In genomic region chr2:181483562-181484318, GRCm38 (mm10) we compare ENCODE assay signal across 8 mouse cellular contexts. TPM values are rescaled to one million over a fixed set of nuclear protein-coding genes. Genes with fewer than 3 reads are reported as not detected.
DNase-seq lines count a peak whose midpoint lies in the region; ATAC-seq and TF ChIP-seq lines count a peak whose summit lies in the region.

No protein-coding gene starts in this region.

- no peak for DNase-seq in testis, postnatal 14 days (ENCODE audit: low spot score)
- DNase-seq in cerebellum, adult 18-20 months: peak; percentile 42 to 63
- DNase-seq in limb, embryonic 10.5 days (ENCODE audit: low spot score): no peak
- peak; percentile 74 for DNase-seq in naive thymus-derived CD4-positive, alpha-beta T cell, adult 2 months (ENCODE audit: low read depth)
- no peak for DNase-seq in left cerebral cortex, adult 11 months (ENCODE audit: low spot score)

- H3K4me2 ChIP-seq in heart, embryonic 15.5 days: peak overlapping the region; percentile 58
- H3K4me2 ChIP-seq in forebrain, embryonic 15.5 days (replicated peaks): no peak overlapping the region

- H3K9me3 ChIP-seq in heart, embryonic 15.5 days (replicated peaks): no peaks in the 10 kb centered on the region
- no peaks in the 10 kb centered on the region for H3K9me3 ChIP-seq in limb, embryonic 10.5 days (replicated peaks)
- H3K9me3 ChIP-seq in forebrain, embryonic 15.5 days: no peaks in the 10 kb centered on the region

- TF ChIP-seq POLR2A in testis, adult 2 months (IDR thresholded peaks at IDR 0.05; ENCODE audit: control insufficient read depth, low read depth, low read length): no peak

- 0 out of 2 replicates have a peak overlapping the region, but pooled peaks have one; percentile 32 for H3K27ac ChIP-seq in testis, adult 2 months (ENCODE audit: control insufficient read depth, insufficient read depth, low read depth, low read length)
- peak overlapping the region; percentile 61 for H3K27ac ChIP-seq in heart, embryonic 15.5 days
- H3K27ac ChIP-seq in limb, embryonic 10.5 days: peak overlapping the region; percentile 68; the same call in 1 of the 2 replicates
- no peak overlapping the region for H3K27ac ChIP-seq in forebrain, embryonic 15.5 days (replicated peaks)

- H3K9ac ChIP-seq in heart, embryonic 15.5 days: 0 out of 2 replicates have a peak overlapping the region, but pooled peaks have one; percentile 25
- no peak overlapping the region for H3K9ac ChIP-seq in forebrain, embryonic 15.5 days (replicated peaks)

- WGBS in heart, embryonic 15.5 days: 29% methylated on average over 7 of the region's 7 CpGs
- 31% methylated on average over 7 of the region's 7 CpGs for WGBS in limb, embryonic 10.5 days
- WGBS in forebrain, embryonic 15.5 days: 37% methylated on average over 7 of the region's 7 CpGs

- H3K27me3 ChIP-seq in testis, adult 2 months (ENCODE audit: control insufficient read depth, insufficient read depth, low read length): no peaks in the 10 kb centered on the region
- no peaks in the 10 kb centered on the region for H3K27me3 ChIP-seq in heart, embryonic 15.5 days
- no peaks in the 10 kb centered on the region for H3K27me3 ChIP-seq in limb, embryonic 10.5 days (ENCODE audit: low read depth, poor library complexity, severe bottlenecking)
- peaks cover 6% of the 10 kb centered on the region; the same call in 1 of the 2 replicates for H3K27me3 ChIP-seq in forebrain, embryonic 15.5 days

- ATAC-seq in heart, embryonic 15.5 days (replicated peaks; ENCODE audit: insufficient number of reproducible peaks, insufficient read depth, low FRiP score, low read depth): peak; percentile 63
- ATAC-seq in forebrain, embryonic 15.5 days (replicated peaks): no peak

- TF ChIP-seq CTCF in testis, adult 2 months (IDR thresholded peaks at IDR 0.05; ENCODE audit: control insufficient read depth, insufficient read depth, insufficient replicate concordance, low read depth, low read length): no peak

- peaks cover 6% of the 10 kb centered on the region for H3K4me1 ChIP-seq in testis, adult 2 months (ENCODE audit: control insufficient read depth, insufficient read depth, low read length)
- H3K4me1 ChIP-seq in heart, embryonic 15.5 days (replicated peaks): peaks cover 23% of the 10 kb centered on the region
- H3K4me1 ChIP-seq in limb, embryonic 10.5 days: peaks cover 45% of the 10 kb centered on the region
- no peaks in the 10 kb centered on the region for H3K4me1 ChIP-seq in forebrain, embryonic 15.5 days

- no peaks in the 10 kb centered on the region for H3K36me3 ChIP-seq in testis, adult 2 months (ENCODE audit: control insufficient read depth, insufficient read depth, low read length)
- no peaks in the 10 kb centered on the region for H3K36me3 ChIP-seq in heart, embryonic 15.5 days
- H3K36me3 ChIP-seq in limb, embryonic 10.5 days: no peaks in the 10 kb centered on the region
- no peaks in the 10 kb centered on the region for H3K36me3 ChIP-seq in forebrain, embryonic 15.5 days

- no peak overlapping the region for H3K4me3 ChIP-seq in testis, adult 2 months (ENCODE audit: control insufficient read depth, low read depth, low read length)
- H3K4me3 ChIP-seq in heart, embryonic 15.5 days: peak overlapping the region; percentile 19; the same call in 1 of the 2 replicates
- H3K4me3 ChIP-seq in limb, embryonic 10.5 days: no peak overlapping the region
- no peak overlapping the region for H3K4me3 ChIP-seq in forebrain, embryonic 15.5 days

RNA-seq across cellular contexts. Expression of gene Abhd16b, which starts 9.3 kb away (rescaled TPM):
- 141 and 146 TPM in 2 replicates for polyA plus RNA-seq in testis, adult 2 months (2012; rRNA removed)
- polyA plus RNA-seq in heart, embryonic 15.5 days (2015; fragmentation: Nextera tagmentation; extraction: Ambion mirVana): 0.10 and 0.26 TPM in 2 replicates
- 0.08 and 0.21 TPM in 2 replicates for polyA plus RNA-seq in limb, embryonic 10.5 days (2016; fragmentation: Nextera tagmentation; extraction: Ambion mirVana)
- polyA plus RNA-seq in forebrain, embryonic 15.5 days (2015; fragmentation: Nextera tagmentation; extraction: Ambion mirVana): not detected in 2 replicates

RNA-seq across cellular contexts. Expression of gene Tpd52l2, which starts 13.2 kb away (rescaled TPM):
- 17.4 and 17.5 TPM in 2 replicates for polyA plus RNA-seq in testis, adult 2 months (2012; rRNA removed)
- 105 and 117 TPM in 2 replicates for polyA plus RNA-seq in heart, embryonic 15.5 days (2015; fragmentation: Nextera tagmentation; extraction: Ambion mirVana)
- polyA plus RNA-seq in limb, embryonic 10.5 days (2016; fragmentation: Nextera tagmentation; extraction: Ambion mirVana): 176 and 185 TPM in 2 replicates
- polyA plus RNA-seq in forebrain, embryonic 15.5 days (2015; fragmentation: Nextera tagmentation; extraction: Ambion mirVana): 133 and 141 TPM in 2 replicates

RNA-seq across cellular contexts. Expression of gene Zbtb46, which starts 24.5 kb away (rescaled TPM):
- 8.3 and 10.1 TPM in 2 replicates for polyA plus RNA-seq in testis, adult 2 months (2012; rRNA removed)
- 8.6 and 10.4 TPM in 2 replicates for polyA plus RNA-seq in heart, embryonic 15.5 days (2015; fragmentation: Nextera tagmentation; extraction: Ambion mirVana)
- 17.5 and 17.7 TPM in 2 replicates for polyA plus RNA-seq in limb, embryonic 10.5 days (2016; fragmentation: Nextera tagmentation; extraction: Ambion mirVana)
- 9.5 and 10.7 TPM in 2 replicates for polyA plus RNA-seq in forebrain, embryonic 15.5 days (2015; fragmentation: Nextera tagmentation; extraction: Ambion mirVana)

RNA-seq across cellular contexts. Expression of gene Dnajc5, which starts 36.5 kb away (rescaled TPM):
- polyA plus RNA-seq in testis, adult 2 months (2012; rRNA removed): 16.6 and 19.8 TPM in 2 replicates
- 70.3 and 83.3 TPM in 2 replicates for polyA plus RNA-seq in heart, embryonic 15.5 days (2015; fragmentation: Nextera tagmentation; extraction: Ambion mirVana)
- polyA plus RNA-seq in limb, embryonic 10.5 days (2016; fragmentation: Nextera tagmentation; extraction: Ambion mirVana): 86.6 and 97.6 TPM in 2 replicates
- 199 and 209 TPM in 2 replicates for polyA plus RNA-seq in forebrain, embryonic 15.5 days (2015; fragmentation: Nextera tagmentation; extraction: Ambion mirVana)

Comparison
In these comparisons a context has a peak if more than half of its experiments do, and no peak if none do; other contexts are left out.
1. DNase-seq: peak in cerebellum, adult 18-20 months (2 of 2) and naive thymus-derived CD4-positive, alpha-beta T cell, adult 2 months (single experiment); none in testis, postnatal 14 days (single experiment), limb, embryonic 10.5 days (single experiment) and left cerebral cortex, adult 11 months (single experiment).
2. RNA of gene Abhd16b, which starts 9.3 kb away (polyA plus RNA-seq): 141 to 146 TPM in testis, adult 2 months; 0.10 to 0.26 TPM in heart, embryonic 15.5 days, 0.08 to 0.21 TPM in limb, embryonic 10.5 days and not detected in forebrain, embryonic 15.5 days; every median in the first group is over 100 times any median in the second.